Mouse (Mus musculus) C3H10T1/2 (cell line): ENCODE measurements around the gene Ndufa1. TPM values are rescaled to one million over a fixed set of nuclear protein-coding genes. Genes with fewer than 3 reads are reported as not detected.

ENCODE experiments used
- polyA plus RNA-seq, 2 experiments: library from polyadenylated mRNA; unstranded; fragments of >200 nt; fragmentation: generic; extraction: Trizol; gene quantifications; one replicate each; pipeline ENCODE4 v1.2.1; 2012; ENCODE audit warnings: missing spikeins in 2 of 2

The Ndufa1 gene
- 100 to 1,000 TPM in 1 of 2 experiments, 10 to 100 TPM in 1; 63.4 to 540 TPM for polyA plus RNA-seq

GRCm38 (mm10) chrX:37191105-37191743, at the start of gene Ndufa1, which contains the start of gene Rnf113a1:
Gene Ndufa1 (minus strand): TSS chrX:37191163.
Gene Rnf113a1 (plus strand): TSS chrX:37191245.

GRCm38 (mm10) chrX:37222158-37222557, 31.2 kb upstream of the Ndufa1 start, which contains the start of gene Rhox1:
Gene Rhox1 (minus strand): TSS chrX:37222258.

DNA sequence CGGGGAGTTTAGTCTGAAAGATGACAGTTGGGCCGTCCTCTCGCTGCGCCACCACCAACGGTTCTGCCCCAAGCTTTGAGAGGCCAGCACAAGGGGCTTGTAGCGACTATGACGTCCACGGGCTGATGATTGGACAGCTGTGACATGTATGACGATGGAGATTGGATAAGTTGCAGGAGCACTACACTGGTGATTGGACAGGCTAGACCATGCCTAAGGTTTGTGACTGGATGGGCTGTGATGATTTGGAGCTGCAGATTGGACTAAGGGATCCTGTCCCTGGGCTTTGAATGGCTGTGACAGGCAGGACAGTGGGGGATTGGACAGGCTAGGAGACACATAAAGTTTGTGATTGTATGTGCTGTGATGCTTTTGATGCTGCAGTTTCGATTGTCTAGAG, 20.0 kb upstream of the Ndufa1 start, which contains the start of gene Gm9:
TSS of gene Gm9 (minus strand) at position 101 of the 400 bp plus-strand sequence.

DNA sequence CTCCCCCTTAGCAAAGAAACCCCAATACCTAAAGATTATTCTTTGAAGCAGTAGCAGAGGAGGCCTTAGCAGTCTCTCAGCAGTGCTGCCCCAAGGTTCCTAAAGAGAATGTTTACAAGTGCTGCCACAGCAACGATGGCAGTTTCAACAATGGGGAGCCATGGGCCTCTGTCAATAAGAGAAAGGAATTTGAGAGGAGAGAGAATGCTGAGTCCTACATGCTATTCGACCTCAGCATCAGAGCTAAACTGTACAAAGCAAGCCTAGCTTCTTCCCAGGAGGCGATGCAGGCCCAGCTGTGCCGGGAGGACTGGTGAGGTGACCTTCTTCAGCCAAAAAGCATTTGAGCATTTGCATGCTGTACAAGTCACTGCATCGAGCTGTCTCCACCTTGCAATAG, 22.2 kb downstream of the Ndufa1 start, which contains the start of gene Akap14:
TSS of gene Akap14 (minus strand) at position 101 of the 400 bp plus-strand sequence.

Other genes starting within 250 kb of the Ndufa1 start
- gene Sept6, start 199.4 kb downstream of the Ndufa1 start, polyA plus RNA-seq: 10 to 100 TPM in 1 of 2 experiments, 1 to 10 TPM in 1; 3.2 to 23.6 TPM
- gene Sowahd, start 142.3 kb downstream of the Ndufa1 start, polyA plus RNA-seq: not detected
- 1,000 to 10,000 TPM; 3,168 to 4,181 TPM for gene Rpl39, start 105.8 kb downstream of the Ndufa1 start, polyA plus RNA-seq
- gene Upf3b, start 80.8 kb downstream of the Ndufa1 start, polyA plus RNA-seq: 1 to 10 TPM; 1.4 to 5.8 TPM
- gene Nkap, start 64.4 kb downstream of the Ndufa1 start, polyA plus RNA-seq: 1 to 10 TPM; 2.4 to 4.0 TPM
- gene Akap14, start 22.3 kb downstream of the Ndufa1 start, polyA plus RNA-seq: under 1 TPM; 0.02 to 0.04 TPM
- 1 to 10 TPM; 4.5 to 7.6 TPM for gene Rnf113a1, start 82 bp upstream of the Ndufa1 start, polyA plus RNA-seq
- gene Gm9, start 19.9 kb upstream of the Ndufa1 start, polyA plus RNA-seq: not detected
- gene Rhox1, start 31.1 kb upstream of the Ndufa1 start, polyA plus RNA-seq: not detected
- not detected for gene Rhox2a, start 53.8 kb upstream of the Ndufa1 start, polyA plus RNA-seq
- not detected for gene Rhox3a, start 58.8 kb upstream of the Ndufa1 start, polyA plus RNA-seq
- not detected for gene Rhox4a, start 74.2 kb upstream of the Ndufa1 start, polyA plus RNA-seq
- gene Rhox3a2, start 188.9 kb upstream of the Ndufa1 start, polyA plus RNA-seq: not detected
- gene Rhox4a2, start 199.7 kb upstream of the Ndufa1 start, polyA plus RNA-seq: not detected
- gene Rhox2b, start 220.9 kb upstream of the Ndufa1 start, polyA plus RNA-seq: not detected
- gene Rhox4b, start 241.3 kb upstream of the Ndufa1 start, polyA plus RNA-seq: not detected